Mouse (Mus musculus): ENCODE data around the gene Cdc34.

- TF ChIP-seq CTCF (IDR thresholded peaks at IDR 0.05) (no peak), EP300 (IDR thresholded peaks at IDR 0.05) (no peak)
Measured at GRCm38 (mm10) chr10:79703541-79703940, 21.5 kb downstream of the Cdc34 start.
